Mouse (Mus musculus) left cerebral cortex, postnatal 10 days (tissue): ENCODE measurements around the gene Tmem164. TPM values are rescaled to one million over a fixed set of nuclear protein-coding genes. Genes with fewer than 3 reads are reported as not detected.
A peak's percentile ranks its signal among the peaks of the same experiment; 100 is the strongest.

Experiments used
- DNase-seq, 2 experiments: peaks; one replicate each; pipeline ENCODE4 v3.0.0; 2021 to 2022; ENCODE audit warnings: low spot score in 2 of 2, mixed read lengths in 1 of 2; ENCODE audit errors: extremely low spot score in 1 of 2
- intact Hi-C: fragments of 180-260 bp; cut with DNase I; formaldehyde crosslinking; loops from one replicate; pipeline ENCODE4 v1.15.1; 2025
- total RNA-seq, 2 experiments: library from RNA; stranded (reverse); gene quantifications; 2 replicates each; pipeline ENCODE4 v1.2.3; 2021

Tmem164 gene
- total RNA-seq, 2 experiments from 2014 or later: 38.1 to 41.1 TPM

DNA sequence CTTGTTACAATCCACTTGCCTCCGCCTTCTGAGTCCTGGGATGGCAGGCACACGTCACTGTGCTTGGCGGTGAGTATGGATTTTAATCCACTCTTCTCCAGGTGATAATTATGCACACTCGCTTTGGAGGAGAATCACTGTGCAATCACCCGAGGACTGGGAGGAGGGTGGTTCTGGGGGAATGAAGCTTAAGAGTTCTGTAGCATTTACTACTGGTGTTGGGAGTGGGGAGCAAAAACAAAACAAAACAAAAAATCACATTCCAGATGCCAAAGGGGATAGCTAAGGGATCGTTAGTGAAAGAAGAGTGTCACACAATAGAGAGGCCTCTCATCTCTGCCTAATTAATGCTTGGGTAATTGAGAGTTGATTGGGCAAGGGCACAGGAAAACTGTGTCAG lies 46.6 kb downstream of the Tmem164 start:
- intact Hi-C loops: no loop called here

DNA sequence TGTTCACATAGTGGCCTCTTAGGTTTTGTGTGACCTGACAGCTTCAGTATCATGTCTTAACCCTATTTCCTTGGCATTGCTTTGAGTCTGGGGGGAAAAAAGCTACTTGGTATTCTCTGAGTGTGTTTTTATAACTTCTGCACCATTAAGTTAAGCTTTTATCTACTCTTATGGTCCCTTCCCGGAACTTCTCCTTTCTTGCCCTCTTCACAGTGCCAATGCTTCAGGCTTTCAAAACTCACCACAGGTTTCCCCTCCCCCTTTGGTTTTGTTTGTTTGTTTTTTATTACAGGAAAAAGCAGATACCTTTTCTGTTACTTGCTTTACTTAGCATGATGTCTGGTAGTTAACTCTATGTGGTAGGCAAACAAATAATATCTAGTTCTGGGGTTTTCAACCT lies 47.8 kb downstream of the Tmem164 start:
- no peak for DNase-seq
- intact Hi-C loops: no loop called here

More for the DNA sequence above, 46.6 kb downstream of the Tmem164 start:
- no peak for DNase-seq

DNA sequence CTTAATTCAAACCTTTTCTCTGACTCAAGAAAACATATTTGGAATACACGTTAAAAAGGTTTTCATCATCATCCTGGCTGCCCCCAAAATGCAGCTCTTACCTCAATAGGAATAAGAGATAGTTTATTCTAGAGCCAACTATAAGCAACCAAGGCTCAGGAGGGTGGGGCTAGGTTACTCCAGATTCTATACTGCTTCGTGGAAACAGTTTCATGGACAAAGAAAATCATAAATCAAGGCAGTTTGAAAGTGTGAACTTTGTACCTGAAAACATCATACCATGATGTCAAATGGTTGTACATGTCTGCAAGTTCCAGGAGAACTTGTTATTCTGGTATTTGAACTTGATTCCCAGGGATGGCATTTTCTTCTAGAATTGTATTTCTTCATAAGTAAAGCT lies 48.3 kb downstream of the Tmem164 start:
- intact Hi-C loops: no loop called here
- DNase-seq: no peak

DNA sequence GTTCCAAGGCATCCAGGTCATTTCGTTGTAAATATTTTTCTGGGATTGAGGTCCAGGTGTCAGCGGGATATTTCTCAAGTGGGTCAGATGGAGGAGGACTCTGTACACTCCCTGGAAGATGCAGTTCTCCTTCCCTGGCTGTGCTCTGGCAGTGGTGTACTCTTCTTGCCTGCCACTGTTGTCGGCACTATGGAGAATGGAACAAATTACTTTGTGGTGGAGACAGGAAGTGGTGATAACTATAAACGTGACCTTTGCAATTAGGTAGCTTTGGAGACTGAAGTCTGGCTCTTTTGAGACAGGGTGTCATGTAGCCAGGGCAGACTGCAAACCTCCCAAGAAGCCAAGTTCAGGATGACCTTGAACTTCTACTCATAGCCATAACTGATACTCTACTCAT lies 55.9 kb downstream of the Tmem164 start:
- intact Hi-C loops: no loop called here
- DNase-seq: no peak

DNA sequence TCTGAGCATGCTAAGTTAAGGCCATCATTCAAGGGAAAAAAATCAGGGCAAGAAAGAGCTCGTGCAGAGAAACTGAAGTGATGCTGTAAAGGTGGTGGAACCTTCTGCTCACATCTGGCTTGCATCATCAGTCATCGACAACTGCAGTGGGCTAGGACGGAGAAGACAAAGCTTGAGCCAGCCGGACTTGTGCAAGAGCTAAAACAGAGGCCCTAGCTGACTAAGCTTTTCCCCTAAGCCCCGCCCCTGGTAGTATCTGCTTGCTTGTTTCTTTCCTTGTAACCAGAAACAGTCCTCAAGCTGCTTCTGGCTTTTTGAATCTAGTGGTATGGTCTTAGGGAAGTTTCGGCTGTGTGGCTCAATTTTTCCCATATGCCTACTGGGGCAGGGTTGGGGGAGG lies 56.5 kb downstream of the Tmem164 start:
- intact Hi-C loops: no loop called here
- DNase-seq: peak in 1 of 2 experiments; percentile 30

DNA sequence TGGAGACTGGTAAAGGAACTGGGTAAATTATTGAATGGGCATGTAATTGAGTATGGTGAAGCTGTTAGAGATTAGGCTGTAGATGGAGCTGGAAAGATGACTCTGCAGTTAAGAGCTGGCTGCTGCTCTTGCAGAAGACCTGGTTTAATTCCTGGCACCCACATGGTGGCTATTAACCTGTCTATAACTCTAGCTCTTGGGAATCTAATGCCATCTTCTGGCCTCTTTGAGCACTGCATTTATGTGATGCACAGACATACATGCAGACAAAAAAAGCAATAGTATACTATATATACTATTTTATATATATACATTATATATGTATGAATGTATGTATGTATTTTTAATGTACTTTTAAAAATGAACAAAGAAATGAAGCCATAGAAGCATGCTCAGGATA lies 66.2 kb downstream of the Tmem164 start:
- DNase-seq: no peak
- intact Hi-C loops: no loop called here

DNA sequence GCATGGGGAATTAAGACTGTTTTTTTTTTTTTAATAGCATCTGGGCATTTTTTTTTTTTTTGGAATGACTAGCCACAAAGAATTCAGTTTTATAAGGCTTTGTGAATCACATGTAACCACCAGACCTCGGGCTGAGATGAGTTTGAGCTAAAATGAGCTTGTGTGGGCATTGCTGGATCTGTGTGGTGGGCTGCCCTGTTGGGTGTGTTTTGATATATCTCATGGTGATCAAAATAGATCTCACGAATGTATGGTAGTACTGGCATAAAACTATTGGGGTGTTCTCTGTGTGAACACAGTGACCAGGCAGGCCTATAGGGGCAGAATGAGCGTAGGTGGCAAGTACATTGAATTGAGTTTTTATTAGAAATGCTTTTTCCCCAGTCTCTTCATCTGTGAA lies 67.4 kb downstream of the Tmem164 start:
- DNase-seq: no peak
- intact Hi-C loops: no loop called here

DNA sequence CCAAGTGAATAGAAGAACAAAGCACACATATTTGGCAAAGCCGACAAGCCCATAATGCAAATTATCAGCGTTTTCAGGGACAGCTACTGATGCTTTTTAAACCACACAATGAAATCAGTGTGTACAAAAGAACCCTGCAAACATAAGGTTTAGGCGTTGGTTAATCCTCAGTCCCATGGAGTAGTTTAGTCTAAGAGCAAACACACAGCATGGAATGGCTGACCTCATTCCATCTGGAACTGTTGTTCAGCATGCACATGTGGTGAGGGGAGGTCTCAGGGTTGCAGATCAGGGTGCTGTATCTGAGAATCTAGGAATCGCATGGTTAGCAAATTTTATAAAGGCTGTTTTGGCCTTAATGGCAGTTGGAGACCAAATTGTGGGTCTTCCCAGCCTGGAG lies 69.6 kb downstream of the Tmem164 start:
- intact Hi-C loops: no loop called here
- DNase-seq: no peak

DNA sequence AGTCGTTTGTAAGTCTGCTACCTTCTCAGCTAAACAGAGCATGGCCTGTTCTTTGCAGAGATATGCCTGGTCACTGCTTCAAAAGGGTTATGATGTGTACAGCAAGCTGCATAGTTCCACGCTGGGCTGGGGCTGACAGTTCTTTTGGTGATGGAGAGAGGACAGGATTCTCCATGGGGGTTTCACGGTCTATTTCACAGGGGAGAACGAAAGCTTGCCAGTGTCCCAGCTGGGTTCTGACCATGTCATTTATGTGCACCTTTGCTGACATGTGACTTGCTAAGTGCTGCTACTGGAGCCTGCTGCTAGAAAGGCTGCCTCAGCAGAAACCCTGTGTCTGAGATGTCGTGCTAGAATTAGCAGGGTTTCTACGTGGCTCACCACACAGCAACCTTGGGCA lies 74.3 kb downstream of the Tmem164 start:
- DNase-seq: no peak
- intact Hi-C loops: no loop called here

DNA sequence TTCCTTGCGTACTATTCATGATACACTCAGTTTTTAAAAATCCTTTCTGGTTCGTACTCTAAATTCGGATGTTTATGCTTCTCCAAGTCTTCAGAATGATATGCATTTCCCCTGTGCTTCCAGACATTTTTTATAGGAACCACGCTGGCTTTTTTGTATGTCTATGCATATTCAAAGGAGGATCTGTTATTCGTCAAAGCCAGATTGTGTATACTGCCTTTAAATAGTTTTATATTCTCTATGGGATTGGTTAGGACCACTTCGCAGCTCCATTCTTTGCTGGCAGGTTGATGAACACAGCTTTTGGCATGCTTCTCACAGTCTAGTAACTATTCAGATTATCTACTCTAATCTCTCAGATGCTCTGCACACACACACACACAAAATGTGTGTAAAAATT lies 79.2 kb downstream of the Tmem164 start:
- DNase-seq: no peak
- intact Hi-C loops: no loop called here

DNA sequence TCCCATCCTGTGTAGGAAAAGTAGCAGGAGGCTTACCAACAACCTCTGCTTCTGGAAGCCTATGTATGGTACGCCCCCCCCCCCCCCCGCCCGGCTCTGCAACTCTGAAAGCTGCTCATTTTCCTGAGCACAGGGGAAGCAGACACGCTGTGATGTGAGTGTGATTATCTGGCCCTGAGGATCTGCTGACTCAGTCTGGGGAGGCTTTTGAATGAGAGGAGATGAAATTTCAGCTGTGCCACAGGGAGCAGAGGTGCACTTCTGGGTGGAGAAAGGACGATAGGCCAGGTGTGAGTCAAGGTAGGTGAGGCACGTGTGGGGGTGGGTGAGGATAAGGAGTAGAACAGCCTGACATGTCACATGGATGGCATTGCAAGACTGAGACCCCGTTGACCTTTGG lies 82.1 kb downstream of the Tmem164 start:
- DNase-seq: no peak
- intact Hi-C loops: no loop called here

DNA sequence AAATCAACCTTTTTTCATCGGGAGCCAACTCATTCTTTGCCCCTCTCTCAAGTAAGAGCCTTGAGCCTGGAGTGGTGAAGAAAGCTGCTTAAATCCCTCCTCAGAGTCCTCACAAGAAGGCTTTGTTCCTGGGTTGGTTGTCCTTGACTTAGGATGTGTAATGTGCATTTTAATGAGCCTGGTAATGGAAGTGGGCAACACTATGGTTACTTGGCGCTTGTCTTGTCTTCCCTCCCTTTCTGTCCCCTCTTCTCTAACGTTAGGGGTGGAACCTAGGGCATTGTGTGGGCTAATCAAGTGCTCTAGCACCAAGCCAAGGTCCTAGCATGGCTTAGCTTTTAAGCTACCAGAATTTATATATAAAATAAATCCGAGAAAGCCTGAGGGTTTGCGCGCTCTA lies 88.5 kb downstream of the Tmem164 start:
- DNase-seq: no peak
- intact Hi-C loops: no loop called here

DNA sequence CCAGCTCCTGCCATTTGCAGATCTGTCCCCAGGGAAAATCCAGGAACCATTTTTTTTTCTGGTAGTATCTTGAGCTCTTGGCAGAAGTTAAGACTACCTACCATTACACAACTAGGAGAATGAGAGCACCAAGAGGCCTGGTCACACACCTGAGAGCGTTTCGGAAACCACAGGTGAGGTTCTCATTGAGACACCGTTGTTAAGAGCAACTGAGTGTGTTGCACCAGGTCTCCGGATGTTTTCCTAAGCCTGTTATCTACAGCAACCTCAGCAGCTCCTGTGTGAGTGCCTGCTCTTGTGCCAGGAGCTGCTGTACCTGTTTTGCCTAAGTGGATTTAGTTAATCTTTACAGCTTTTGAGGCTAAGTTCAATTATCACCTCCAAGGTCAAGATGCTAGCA lies 92.5 kb downstream of the Tmem164 start:
- intact Hi-C loops: no loop called here
- DNase-seq: no peak

DNA sequence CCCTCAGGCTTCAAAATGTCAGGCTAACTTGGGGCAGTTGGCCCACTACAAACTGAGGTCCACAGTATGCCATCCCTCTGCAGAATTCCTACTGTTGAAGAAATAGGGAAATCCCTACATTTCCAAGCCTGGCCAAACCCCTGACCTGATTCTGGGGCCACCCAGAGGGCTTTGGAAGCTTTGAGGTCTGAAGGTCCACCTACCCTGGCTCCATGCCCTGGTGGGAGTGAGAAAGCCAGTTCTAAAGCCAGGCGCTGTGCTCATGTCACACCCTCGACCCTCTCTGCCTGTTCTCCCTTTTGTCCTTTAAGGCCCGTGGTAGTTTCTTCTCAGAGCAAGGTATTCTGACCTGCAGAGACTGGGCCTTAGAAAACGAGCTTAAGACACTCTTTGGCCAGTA lies 94.9 kb downstream of the Tmem164 start:
- intact Hi-C loops: no loop called here
- peak in 1 of 2 experiments; percentile 28 for DNase-seq

DNA sequence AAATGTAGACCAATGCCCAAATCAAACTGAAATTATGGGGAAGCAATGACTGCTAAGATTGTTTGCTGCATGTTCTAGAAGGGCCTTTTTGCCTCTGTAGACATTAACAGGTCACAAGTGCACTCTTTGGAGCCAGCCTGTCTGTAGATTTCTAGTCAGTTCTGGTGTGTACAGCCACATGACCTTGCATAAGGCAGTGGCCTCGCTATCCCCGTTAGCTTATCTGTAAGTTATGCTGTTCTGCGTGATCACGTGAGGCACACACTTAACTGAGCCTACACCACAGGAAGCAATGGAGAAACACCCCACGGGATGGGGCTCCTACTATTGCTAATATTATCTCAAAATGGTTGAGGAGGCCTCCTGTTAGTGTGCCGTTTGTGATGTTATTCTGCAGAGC lies 97.4 kb downstream of the Tmem164 start:
- intact Hi-C loops: no loop called here
- DNase-seq: no peak

DNA sequence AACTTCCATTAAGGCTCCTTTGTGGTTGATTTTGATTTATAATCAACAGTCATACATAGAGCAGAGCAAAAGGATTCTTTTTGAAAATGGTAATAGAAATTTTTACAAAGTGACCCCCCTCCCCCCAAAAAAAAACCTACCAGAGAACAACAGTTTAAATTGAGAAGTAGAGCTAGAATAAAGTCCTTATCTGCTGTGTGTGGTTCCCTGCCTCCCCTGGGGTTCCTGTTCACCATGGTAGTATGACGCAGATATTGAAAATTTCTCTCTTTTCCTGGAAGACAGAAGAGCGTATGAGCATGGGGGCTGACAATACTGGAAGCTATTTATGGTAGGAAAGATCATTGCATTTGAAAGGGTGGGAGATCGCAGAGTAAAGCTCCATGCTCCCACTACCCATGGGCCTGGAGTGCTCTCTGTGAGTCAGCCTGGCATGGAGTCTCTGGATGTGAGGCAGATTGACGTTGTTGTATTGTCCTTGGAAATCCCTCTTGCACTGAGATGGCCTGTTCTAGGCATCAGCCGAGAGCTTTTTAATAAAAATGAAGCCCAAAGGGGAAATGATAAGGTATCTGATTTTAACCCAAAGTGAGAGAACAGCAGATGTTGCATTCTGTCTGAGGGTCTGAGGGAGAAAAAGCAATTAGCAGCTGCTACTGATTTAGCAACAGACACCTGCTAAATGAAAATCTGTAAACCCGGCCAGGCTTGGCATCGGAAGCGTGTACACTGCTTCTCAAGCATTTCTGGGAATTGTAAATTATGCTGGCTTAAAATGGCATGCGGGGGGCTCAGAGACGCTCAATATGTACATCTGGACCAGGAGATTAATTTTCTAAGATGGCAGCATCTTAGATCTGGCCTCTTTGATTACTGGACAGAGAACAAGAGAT lies 105.2 kb downstream of the Tmem164 start:
- DNase-seq: peak; percentile 16 to 52
- intact Hi-C loops: no loop called here

DNA sequence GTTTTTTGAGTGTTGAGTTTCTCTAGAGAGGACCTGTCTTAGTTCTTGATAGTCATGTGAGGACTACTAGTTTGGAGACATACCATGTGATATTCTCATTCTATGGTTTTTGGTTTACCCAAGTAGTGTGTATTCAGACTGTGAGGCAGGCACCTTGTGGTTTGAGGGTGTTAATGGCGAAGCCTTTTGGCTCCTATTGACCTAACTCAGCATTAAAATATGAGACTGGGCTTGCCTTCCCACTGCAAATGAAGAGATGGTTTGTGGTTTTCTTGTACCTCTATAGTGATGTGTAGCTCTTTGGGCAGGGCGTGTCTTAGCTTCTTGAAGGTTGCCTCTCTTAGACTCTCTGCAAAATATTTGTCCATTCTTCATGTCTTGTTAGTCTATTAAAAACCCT lies 111.0 kb downstream of the Tmem164 start:
- DNase-seq: no peak
- intact Hi-C loops: no loop called here

DNA sequence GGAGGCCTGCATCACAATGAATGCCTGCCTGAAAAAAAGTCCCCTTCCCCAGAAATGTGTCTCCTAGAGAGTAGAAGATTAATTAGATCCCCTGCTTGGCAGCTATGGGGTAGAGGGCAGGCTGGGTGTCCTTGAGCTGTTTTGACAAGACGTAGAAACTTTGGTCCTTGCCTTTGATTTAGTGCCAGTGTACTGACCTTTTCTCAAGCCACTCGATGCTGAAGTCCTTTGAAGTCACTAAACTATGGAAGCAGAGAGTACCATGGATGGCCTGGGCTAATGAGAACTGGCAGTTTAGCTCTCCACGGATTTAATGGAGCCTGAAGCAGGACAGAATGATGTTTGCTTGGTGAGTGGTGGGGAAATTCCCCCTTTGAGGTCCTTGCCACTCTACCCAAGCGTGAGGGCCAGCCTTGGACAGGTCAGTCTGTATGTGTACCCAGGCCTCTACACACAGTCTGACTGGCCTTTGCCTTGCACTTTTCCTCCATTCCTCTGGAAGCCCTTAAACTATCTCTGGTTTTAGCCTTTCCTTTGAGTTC lies 112.9 kb downstream of the Tmem164 start:
- DNase-seq: no peak
- intact Hi-C loops: no loop called here

DNA sequence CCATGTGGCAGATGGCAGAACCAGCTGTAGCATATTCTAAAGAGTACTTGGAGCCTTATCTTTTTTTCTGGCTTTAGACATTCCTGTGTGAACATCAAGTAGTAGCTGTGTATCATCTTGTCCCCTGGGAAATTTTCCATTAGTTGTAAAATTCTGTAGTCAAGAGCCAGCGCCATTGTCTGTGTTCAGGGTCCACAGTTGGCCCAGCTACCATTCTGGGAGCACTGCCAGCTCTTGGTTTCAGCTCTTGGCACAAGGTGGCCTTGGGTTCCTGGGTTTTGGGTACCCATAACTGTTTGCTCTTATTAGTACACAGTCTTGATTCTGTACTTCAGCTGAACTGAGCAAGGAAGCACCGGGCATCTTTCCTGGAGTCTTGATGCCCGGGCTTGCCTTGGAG lies 123.4 kb downstream of the Tmem164 start:
- intact Hi-C loops: loop anchor here (10.0 kb wide), 1 partner anchor 430 kb away; no protein-coding TSS in a partner anchor

DNA sequence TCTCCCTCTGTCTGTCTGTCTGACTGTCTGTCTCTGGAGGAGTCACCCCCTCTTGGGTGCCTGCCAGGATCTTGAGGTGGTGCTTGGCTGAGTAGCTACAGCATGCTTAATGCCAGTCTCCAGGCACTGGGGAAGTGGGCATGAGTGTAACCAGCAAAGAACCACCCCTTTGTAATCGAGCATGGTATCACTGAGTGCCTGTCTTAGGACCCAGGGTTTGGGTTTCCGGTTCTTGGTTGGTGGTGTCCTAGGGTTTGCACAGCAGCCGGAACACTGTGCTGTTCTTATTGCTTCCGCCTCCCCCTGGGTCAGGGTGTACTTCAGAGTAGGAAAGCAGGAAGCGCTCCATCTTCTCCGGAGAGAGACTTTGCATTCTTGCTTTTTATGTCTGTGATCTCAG lies 124.9 kb downstream of the Tmem164 start:
- no peak for DNase-seq
- intact Hi-C loops: loop anchor here (2.0 to 10.0 kb wide), 3 partner anchors 124 to 431 kb away; partner anchors contain the start of gene Tmem164

More for the DNA sequence above, 123.4 kb downstream of the Tmem164 start:
- DNase-seq: peak; percentile 36 to 39
